Mouse (Mus musculus) thymus, adult 2 months (tissue): ENCODE results near the gene Slc22a20.

Source experiments
- CTCF ChIP-seq: fragments of 200-500 bp; IDR thresholded peaks from 2 replicates; pipeline ENCODE4 v1.5.1; 2012; ENCODE audit warnings: mild to moderate bottlenecking, control low read depth, low read length, moderate library complexity, borderline replicate concordance; ENCODE audit not compliant: control insufficient read depth, poor library complexity, insufficient read depth; ENCODE audit errors: extremely low read depth
- POLR2A ChIP-seq: fragments of 200-500 bp; IDR thresholded peaks from 2 replicates; pipeline ENCODE4 v1.6.1; 2012; ENCODE audit warnings: mild to moderate bottlenecking, low read length, control low read depth, moderate library complexity; ENCODE audit not compliant: control insufficient read depth, poor library complexity, insufficient read depth; ENCODE audit errors: extremely low read depth

DNA sequence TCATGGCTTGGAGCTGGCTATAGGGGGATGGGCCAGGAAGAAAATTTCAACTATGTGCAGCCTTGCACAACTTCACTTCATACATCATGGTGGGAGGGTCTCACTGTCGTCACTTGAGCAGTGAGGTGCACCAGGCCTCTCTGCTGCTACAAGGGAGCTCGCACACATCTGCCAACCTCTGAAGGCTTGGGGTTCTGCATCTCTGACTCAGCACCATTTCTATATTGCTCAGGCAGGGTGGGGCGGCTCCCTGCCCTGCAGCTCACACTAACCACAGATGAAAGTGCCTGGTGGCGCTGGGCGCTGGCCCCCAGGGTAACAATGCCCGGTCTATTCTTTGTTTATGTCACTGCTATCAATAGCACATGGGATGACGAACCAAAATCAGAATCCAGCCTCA lies 40.9 kb downstream of the Slc22a20 start:
- no peak for TF ChIP-seq POLR2A
- no peak for TF ChIP-seq CTCF
